Mouse (Mus musculus) E14TG2a.4 (cell line): ENCODE results near the gene Klhl40.

ENCODE experiments used
- CTCF ChIP-seq: conservative IDR thresholded peaks from 2 replicates; pipeline ENCODE4 v1.5.1; 2014; ENCODE audit warnings: low read length
- NANOG ChIP-seq: IDR thresholded peaks from 2 replicates; pipeline ENCODE4 v1.6.1; 2014; ENCODE audit warnings: borderline replicate concordance, low read length, mixed read lengths
- POU5F1 ChIP-seq: IDR thresholded peaks from 2 replicates; pipeline ENCODE4 v1.6.1; 2014; ENCODE audit warnings: low read length, borderline replicate concordance

GRCm38 (mm10) chr9:121820765-121821164, 43.4 kb downstream of the Klhl40 start:
- TF ChIP-seq CTCF (no peak), POU5F1 (no peak), NANOG (no peak)
